Mouse (Mus musculus) bone marrow, adult 2 months (tissue): ENCODE data around the gene Per2. TPM values are rescaled to one million over a fixed set of nuclear protein-coding genes. Genes with fewer than 3 reads are reported as not detected.

Experiments used
- H3K27ac ChIP-seq: fragments of 200-500 bp; 2 replicates; pipeline ENCODE4 v1.5.1; 2012; ENCODE audit warnings: low read depth, mild to moderate bottlenecking, control low read depth, inconsistent platforms, low read length; ENCODE audit not compliant: control insufficient read depth, poor library complexity, insufficient read depth
- H3K4me1 ChIP-seq: fragments of 200-500 bp; 2 replicates; pipeline ENCODE4 v1.6.1; 2011; ENCODE audit warnings: low read length; ENCODE audit not compliant: control insufficient read depth, insufficient read depth
- H3K4me3 ChIP-seq: fragments of 200-500 bp; replicated peaks from 2 replicates; pipeline ENCODE3; 2011; ENCODE audit warnings: mild to moderate bottlenecking, low read depth, low read length, control low read depth; ENCODE audit not compliant: control insufficient read depth
- CTCF ChIP-seq: fragments of 200-500 bp; IDR thresholded peaks from 2 replicates; pipeline ENCODE4 v1.5.1; 2011; ENCODE audit warnings: low read length, control low read depth; ENCODE audit not compliant: control insufficient read depth, insufficient read depth
- POLR2A ChIP-seq: fragments of 200-500 bp; IDR thresholded peaks from 2 replicates; pipeline ENCODE4 v1.6.1; 2011; ENCODE audit warnings: low read depth, mild to moderate bottlenecking, control low read depth, low read length, borderline replicate concordance; ENCODE audit not compliant: control insufficient read depth
- WGBS: fragments of 180-500 bp; shearing (Covaris S2); methylation state at CpG from one replicate; pipeline ENCODE4 v1.1.7; 2018; 5-methylcytosine and 5-hydroxymethylcytosine counted together
- polyA plus RNA-seq: library from polyadenylated mRNA; stranded (reverse); fragments of >200 nt; gene quantifications from 2 replicates; pipeline ENCODE4 v1.2.4, GENCODE M21; 2011; ENCODE audit warnings: low replicate concordance; ENCODE audit not compliant: missing spikeins, insufficient read depth, insufficient read length

The Per2 gene
- polyA plus RNA-seq, 1 experiment, result 9.4 TPM

- Histone ChIP-seq H3K4me3 (no peak overlapping the region), H3K4me1 (no peaks in the 10 kb centered on the region), H3K27ac (no peak overlapping the region)
- TF ChIP-seq CTCF (peak; percentile 73), POLR2A (no peak)
- WGBS, result 64% methylated on average over 7 of the region's 7 CpGs
Observed at GRCm38 (mm10) chr1:91380453-91381090, 78.6 kb downstream of the Per2 start.

DNA sequence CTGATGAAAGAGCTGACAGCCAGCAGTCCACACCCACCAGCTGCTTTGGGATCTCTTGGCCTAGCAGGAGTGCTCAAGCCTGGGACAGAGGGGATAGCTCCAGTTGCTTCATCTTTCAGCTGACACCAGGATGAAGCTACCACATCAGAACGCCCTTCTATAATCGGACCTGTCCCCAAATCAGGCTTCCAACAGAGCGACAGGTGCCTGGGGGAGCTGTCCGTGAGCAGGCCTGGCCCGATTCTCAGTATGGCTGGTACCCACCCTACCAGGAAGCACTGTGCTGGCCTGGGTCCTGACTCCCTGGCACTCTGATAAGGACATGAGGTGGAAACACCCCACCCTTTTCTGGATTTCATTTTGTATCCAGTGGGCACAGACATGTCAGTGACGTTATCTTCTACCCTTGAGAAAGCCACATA, 85.7 kb downstream of the Per2 start:
- 69% methylated on average over 6 of the region's 6 CpGs for WGBS
- Histone ChIP-seq H3K4me3 (no peak overlapping the region), H3K4me1 (no peaks in the 10 kb centered on the region), H3K27ac (no peak overlapping the region)
- TF ChIP-seq CTCF (no peak), POLR2A (no peak)

GRCm38 (mm10) chr1:91370055-91370454, 89.1 kb downstream of the Per2 start:
- Histone ChIP-seq H3K4me3 (no peak overlapping the region), H3K4me1 (no peaks in the 10 kb centered on the region), H3K27ac (no peak overlapping the region)
- 90% methylated on average over 23 of the region's 23 CpGs for WGBS
- TF ChIP-seq POLR2A (no peak; the same call in 1 of the 2 replicates), CTCF (no peak)

DNA sequence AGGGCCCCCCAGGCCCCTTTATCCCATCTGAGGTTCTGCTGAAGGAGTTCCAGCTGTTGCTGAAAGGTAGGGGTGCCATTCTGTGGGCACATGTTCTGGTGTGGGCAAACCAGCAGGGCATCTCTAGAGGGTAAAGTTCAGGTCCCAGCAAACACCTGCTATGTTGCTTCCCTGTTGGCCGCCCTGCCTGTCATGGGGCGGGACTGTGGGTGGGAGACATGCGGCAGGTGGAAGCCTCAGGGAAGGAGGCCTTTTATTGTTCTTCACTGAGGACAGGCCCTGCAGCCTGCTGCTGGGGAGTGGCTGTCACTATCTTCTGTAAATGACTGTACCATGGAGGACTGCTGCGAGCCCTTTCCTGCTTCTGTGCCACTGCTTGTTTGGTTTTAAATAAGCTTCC, 89.7 kb downstream of the Per2 start:
- Histone ChIP-seq H3K4me1 (no peaks in the 10 kb centered on the region), H3K4me3 (no peak overlapping the region), H3K27ac (no peak overlapping the region)
- WGBS, result 74% methylated on average over 4 of the region's 4 CpGs
- TF ChIP-seq CTCF, result no peak
- no peak for TF ChIP-seq POLR2A

- no peak for TF ChIP-seq CTCF
- no peak for TF ChIP-seq POLR2A
- WGBS, result 96% methylated on average over 3 of the region's 3 CpGs
- no peak overlapping the region for H3K4me3 ChIP-seq
- H3K27ac ChIP-seq, result no peak overlapping the region
- no peaks in the 10 kb centered on the region for H3K4me1 ChIP-seq
Observed at GRCm38 (mm10) chr1:91367295-91367694, 91.8 kb downstream of the Per2 start.

DNA sequence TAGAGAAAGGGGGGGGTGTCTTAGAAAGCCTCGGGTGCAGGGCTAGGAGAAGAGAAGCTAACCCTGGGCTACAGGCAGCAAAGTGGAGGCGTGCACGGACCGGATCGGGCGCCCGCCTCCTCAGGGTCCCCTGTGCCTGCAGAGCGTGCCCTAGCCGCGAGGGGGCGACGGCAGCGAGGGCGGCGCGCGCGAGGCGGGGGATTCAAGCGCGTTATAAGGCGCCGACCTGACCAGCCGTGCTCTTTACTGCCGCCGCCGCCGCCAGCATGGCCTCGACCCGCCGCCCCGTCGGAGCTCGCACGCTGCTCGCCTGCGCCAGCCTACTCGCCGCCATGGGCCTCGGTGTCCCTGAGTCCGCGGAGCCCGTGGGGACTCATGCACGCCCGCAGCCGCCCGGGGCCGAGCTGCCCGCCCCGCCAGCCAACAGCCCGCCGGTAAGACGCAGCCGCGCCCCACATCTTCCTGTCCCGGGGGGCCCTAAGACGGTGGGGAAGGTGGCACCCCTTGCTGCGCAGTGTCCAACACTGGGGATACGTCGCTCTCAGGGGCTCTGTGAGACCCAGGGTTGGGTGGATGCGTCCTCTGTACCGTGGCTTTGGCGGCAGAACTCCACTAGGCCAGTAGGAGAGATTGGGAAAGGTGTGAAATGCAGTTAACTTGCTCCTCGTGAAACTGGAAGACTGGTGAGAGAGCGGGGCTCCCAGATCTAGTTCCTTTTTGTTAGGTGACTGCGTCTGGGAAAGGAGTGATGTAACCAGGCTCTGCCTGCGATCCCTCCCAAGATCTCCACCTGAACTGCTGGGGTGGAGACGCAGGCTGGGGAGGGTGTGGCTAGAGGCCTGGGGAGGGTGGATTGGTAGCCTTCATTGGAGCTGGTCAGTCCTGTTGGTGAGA, 92.7 kb downstream of the Per2 start, which contains the start of gene Erfe:
Erfe (plus strand) TSS at position 216 of the 894 bp plus-strand sequence.
- H3K27ac ChIP-seq, result no peak within 1 kb of the TSS
- H3K4me1 ChIP-seq, result no peaks in the 10 kb centered on the region
- TF ChIP-seq POLR2A (peak; percentile 14; the same call in 1 of the 2 replicates), CTCF (peak; percentile 79)
- peak within 1 kb of the TSS; percentile 52 for H3K4me3 ChIP-seq
- 2% methylated on average over 68 of the region's 68 CpGs for WGBS

Other genes with a start within 250 kb of the Per2 start
- 48.9 and 62.6 TPM in 2 replicates for gene Ube2f, start 209.0 kb downstream of the Per2 start, polyA plus RNA-seq
- gene Scly, start 161.0 kb downstream of the Per2 start, polyA plus RNA-seq, result 24.1 and 26.7 TPM in 2 replicates
- gene Espnl, start 137.2 kb downstream of the Per2 start, polyA plus RNA-seq, result not detected in 2 replicates
- gene Klhl30, start 108.3 kb downstream of the Per2 start, polyA plus RNA-seq, result not detected in 2 replicates
- 0.68 and 5.2 TPM in 2 replicates for gene Erfe, start 92.9 kb downstream of the Per2 start, polyA plus RNA-seq
- gene Ilkap, start 60.5 kb downstream of the Per2 start, polyA plus RNA-seq, result 111 and 202 TPM in 2 replicates
- 23.3 and 32.9 TPM in 2 replicates for gene Hes6, start 45.3 kb downstream of the Per2 start, polyA plus RNA-seq
- gene Traf3ip1, start 35.3 kb upstream of the Per2 start, polyA plus RNA-seq, result 2.7 and 6.8 TPM in 2 replicates
- gene Asb1, start 81.2 kb upstream of the Per2 start, polyA plus RNA-seq, result 25.8 and 40.9 TPM in 2 replicates